Mouse (Mus musculus) MEL (cell line): Measurements from ENCODE around the gene Eif2d.
"Not testable (repeated sequence)": the region's sequence is repeated elsewhere in the genome, so short reads cannot be mapped to it uniquely, and the experiment has no call there.

Source experiments
- CTCF ChIP-seq, 3 experiments: IDR thresholded peaks in 2 of 3; conservative IDR thresholded peaks in 1 of 3; 2 replicates each; pipeline ENCODE4 v1.5.1; 2011 to 2012; ENCODE audit warnings: low read length in 3 of 3, low read depth in 2 of 3, mild to moderate bottlenecking in 2 of 3, improper control_type of control experiment in 1 of 3, inconsistent platforms in 1 of 3, mixed read lengths in 1 of 3, moderate library complexity in 1 of 3; ENCODE audit not compliant: control insufficient read depth in 1 of 3, insufficient read depth in 1 of 3, poor library complexity in 1 of 3, severe bottlenecking in 1 of 3
- E2F4 ChIP-seq: IDR thresholded peaks from 2 replicates; pipeline ENCODE4 v1.6.1; 2011; ENCODE audit warnings: low read depth, low read length, improper control_type of control experiment, borderline replicate concordance
- EP300 ChIP-seq, 2 experiments: IDR thresholded peaks; 2 replicates each; pipeline ENCODE4 v1.6.1; 2011; ENCODE audit warnings: improper control_type of control experiment in 2 of 2, low read length in 2 of 2, low read depth in 1 of 2, mild to moderate bottlenecking in 1 of 2
- HCFC1 ChIP-seq: IDR thresholded peaks from 2 replicates; pipeline ENCODE4 v1.6.1; 2012; ENCODE audit warnings: low read depth, mild to moderate bottlenecking, inconsistent platforms, low read length, improper control_type of control experiment, moderate library complexity
- MAX ChIP-seq: IDR thresholded peaks from 2 replicates; pipeline ENCODE4 v1.6.1; 2011; ENCODE audit warnings: low read length, improper control_type of control experiment
- POLR2A ChIP-seq, 2 experiments: IDR thresholded peaks; 2 replicates each; pipeline ENCODE4 v1.6.1; 2011 to 2012; ENCODE audit warnings: low read length in 2 of 2, mild to moderate bottlenecking in 2 of 2, control low read depth in 1 of 2, improper control_type of control experiment in 1 of 2, low read depth in 1 of 2, moderate library complexity in 1 of 2; ENCODE audit not compliant: control insufficient read depth in 1 of 2, insufficient read depth in 1 of 2, poor library complexity in 1 of 2
- POLR2AphosphoS2 ChIP-seq: IDR thresholded peaks from 2 replicates; pipeline ENCODE4 v1.6.1; 2011; ENCODE audit warnings: low read length, improper control_type of control experiment
- POLR2AphosphoS5 ChIP-seq: IDR thresholded peaks from 2 replicates; pipeline ENCODE4 v1.6.1; 2012; ENCODE audit warnings: low read depth, borderline replicate concordance, mild to moderate bottlenecking, inconsistent platforms, low read length, moderate library complexity, mixed read lengths
- SIN3A ChIP-seq: IDR thresholded peaks from 2 replicates; pipeline ENCODE4 v1.6.1; 2012; ENCODE audit warnings: low read length, improper control_type of control experiment, inconsistent platforms
- ZC3H11A ChIP-seq: IDR thresholded peaks from 2 replicates; pipeline ENCODE4 v1.6.1; 2012; ENCODE audit warnings: low read depth, mild to moderate bottlenecking, inconsistent platforms, low read length, improper control_type of control experiment
- ZNF384 ChIP-seq: IDR thresholded peaks from 2 replicates; pipeline ENCODE4 v1.6.1; 2012; ENCODE audit warnings: low read depth, mild to moderate bottlenecking, inconsistent platforms, low read length, improper control_type of control experiment

DNA sequence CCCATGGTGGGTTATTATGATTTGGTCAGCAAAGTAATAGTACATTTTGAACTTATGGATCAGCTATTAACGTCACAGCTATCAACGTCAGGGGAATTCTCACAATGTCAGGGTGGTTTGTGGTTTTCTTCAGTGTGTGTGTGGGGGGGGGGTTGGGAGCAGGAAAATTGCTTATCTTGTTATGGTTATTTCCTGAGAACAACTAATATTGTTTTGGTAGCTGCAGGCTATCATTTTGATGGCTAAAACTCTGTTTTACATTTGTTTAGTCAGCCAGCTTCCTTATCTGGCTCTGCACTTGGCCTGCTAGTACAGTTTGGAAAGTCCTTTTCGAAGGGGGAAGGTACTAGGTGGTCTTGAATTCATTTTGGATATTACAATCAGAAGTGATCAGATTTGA, 7.8 kb upstream of the Eif2d start:
- TF ChIP-seq ZC3H11A; CTCF (IDR thresholded peaks at IDR 0.05 in 2 of 3, conservative IDR thresholded peaks at IDR 0.05 in 1 of 3; ENCODE audit: control insufficient read depth in 1 of 3, insufficient read depth in 1 of 3, low read depth in 2 of 3, low read length in 3 of 3, poor library complexity in 1 of 3, severe bottlenecking in 1 of 3); POLR2AphosphoS5; POLR2AphosphoS2; HCFC1; MAX; ZNF384; POLR2A (IDR thresholded peaks at IDR 0.05; ENCODE audit: control insufficient read depth in 1 of 2, insufficient read depth in 1 of 2, low read depth in 1 of 2, low read length in 2 of 2, poor library complexity in 1 of 2); E2F4: not testable (repeated sequence)
- TF ChIP-seq SIN3A (peak; percentile 22; the same call in 1 of the 2 replicates), EP300 (IDR thresholded peaks at IDR 0.05; ENCODE audit: low read depth in 1 of 2, low read length in 2 of 2) (peak; percentile 48 to 65; a peak in 3 of 4 replicates)
